Mouse (Mus musculus) stomach, embryonic 16.5 days (tissue): ENCODE results near the gene Gmeb1. TPM values are rescaled to one million over a fixed set of nuclear protein-coding genes. Genes with fewer than 3 reads are reported as not detected.
"Not testable (repeated sequence)": the region's sequence is repeated elsewhere in the genome, so short reads cannot be mapped to it uniquely, and the experiment has no call there.

Experiments used
- ATAC-seq: fragments of 200-750 bp; cut with Nextera tagmentation; 2 replicates; pipeline ENCODE4 v1.8.0; 2017; ENCODE audit warnings: moderate number of reproducible peaks, moderate TSS enrichment; ENCODE audit not compliant: insufficient read depth, low FRiP score
- H3K27ac ChIP-seq: fragments of 300-500 bp; sonication (generic); 2 replicates; pipeline ENCODE4 v1.5.1; 2014; ENCODE audit warnings: low read length
- H3K27me3 ChIP-seq: fragments of 300-500 bp; sonication (generic); 2 replicates; pipeline ENCODE4 v1.6.1; 2014; ENCODE audit warnings: low read length, control low read depth, mixed read lengths; ENCODE audit not compliant: control insufficient read depth, insufficient read depth
- H3K36me3 ChIP-seq: fragments of 300-500 bp; sonication (generic); 2 replicates; pipeline ENCODE4 v1.6.1; 2014; ENCODE audit warnings: low read length; ENCODE audit not compliant: control insufficient read depth, insufficient read depth
- H3K4me1 ChIP-seq: fragments of 300-500 bp; sonication (generic); 2 replicates; pipeline ENCODE4 v1.6.1; 2014; ENCODE audit warnings: low read length, control low read depth, mixed read lengths; ENCODE audit not compliant: control insufficient read depth, insufficient read depth
- H3K4me2 ChIP-seq: fragments of 300-500 bp; sonication (generic); 2 replicates; pipeline ENCODE4 v1.6.1; 2014; ENCODE audit warnings: low read depth, low read length, mixed read lengths
- H3K4me3 ChIP-seq: fragments of 300-500 bp; sonication (generic); replicated peaks from 2 replicates; pipeline ENCODE4 v1.5.1; 2014; ENCODE audit warnings: mild to moderate bottlenecking, low read length
- H3K9ac ChIP-seq: fragments of 300-500 bp; sonication (generic); 2 replicates; pipeline ENCODE4 v1.6.1; 2014; ENCODE audit warnings: low read length
- H3K9me3 ChIP-seq: fragments of 300-500 bp; sonication (generic); replicated peaks from 2 replicates; pipeline ENCODE4 v1.6.1; 2016; ENCODE audit warnings: low read length, control low read depth; ENCODE audit not compliant: control insufficient read depth
- WGBS: fragments of 180-500 bp; shearing (Covaris S2); extraction: QIAGEN DNeasy Blood & Tissue Kit; methylation state at CpG from one replicate; pipeline ENCODE4 v1.1.7; 2014; 5-methylcytosine and 5-hydroxymethylcytosine counted together
- polyA plus RNA-seq: library from polyadenylated mRNA; unstranded; fragments of >200 nt; fragmentation: Nextera tagmentation; extraction: Ambion mirVana; gene quantifications from 2 replicates; pipeline ENCODE4 v1.2.1, GENCODE M21; 2015

The Gmeb1 gene
- polyA plus RNA-seq, 1 experiment from 2014 or later = 25.6 TPM

DNA sequence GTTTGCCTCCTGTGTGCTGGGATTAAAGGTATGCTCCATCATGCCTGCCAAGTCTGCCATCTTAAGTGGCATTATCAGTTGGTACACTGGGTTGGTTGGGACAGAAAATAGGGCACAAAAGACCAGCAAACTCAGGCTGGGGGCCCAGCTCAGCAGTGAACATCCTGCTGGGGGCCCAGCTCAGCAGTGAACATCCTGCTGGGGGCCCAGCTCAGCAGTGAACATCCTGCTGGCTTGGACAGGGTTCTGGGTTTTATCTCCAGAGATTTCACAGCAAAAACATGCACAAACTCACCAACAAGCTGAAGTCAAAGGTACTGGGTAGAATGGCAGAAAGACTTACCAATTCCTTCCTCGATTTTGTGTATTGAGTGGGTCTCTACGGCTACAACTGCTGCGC lies 15.8 kb downstream of the Gmeb1 start:
- ATAC-seq = no peak
- 97% methylated on average over 3 of the region's 3 CpGs for WGBS
- Histone ChIP-seq H3K4me3 (no peak overlapping the region), H3K9ac (no peak overlapping the region), H3K27ac (no peak overlapping the region; the same call in 1 of the 2 replicates), H3K4me1 (no peaks in the 10 kb centered on the region), H3K27me3 (no peaks in the 10 kb centered on the region), H3K36me3 (0 out of 2 replicates have a peak, but pooled peaks cover 22% of the 10 kb centered on the region), H3K4me2 (no peak overlapping the region), H3K9me3 (no peaks in the 10 kb centered on the region)

DNA sequence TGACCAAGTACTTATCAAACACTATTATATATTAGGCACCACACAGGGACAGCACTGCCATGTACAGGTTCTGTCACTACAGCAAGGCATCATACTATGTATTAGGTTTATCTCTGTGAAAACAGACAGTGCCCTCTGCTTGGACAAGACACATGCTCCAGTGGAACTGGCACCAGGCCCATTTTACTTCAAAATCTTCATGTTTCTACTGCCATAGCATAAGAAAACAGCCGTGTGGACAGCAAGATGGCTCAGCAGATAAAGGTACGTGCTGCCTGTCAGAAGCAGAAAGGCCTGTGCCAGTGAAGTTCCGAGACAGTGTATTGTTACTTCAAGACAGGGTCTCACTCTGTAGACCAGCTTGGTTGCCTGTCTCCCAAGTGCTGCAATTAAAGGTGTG lies 20.2 kb downstream of the Gmeb1 start:
- Histone ChIP-seq H3K4me1 (no peaks in the 10 kb centered on the region), H3K4me3 (no peak overlapping the region), H3K27me3 (no peaks in the 10 kb centered on the region), H3K9ac (no peak overlapping the region), H3K4me2 (no peak overlapping the region), H3K36me3 (0 out of 2 replicates have a peak, but pooled peaks cover 20% of the 10 kb centered on the region), H3K9me3 (no peaks in the 10 kb centered on the region), H3K27ac (no peak overlapping the region)
- 76% methylated on average over 3 of the region's 3 CpGs for WGBS
- ATAC-seq = no peak

DNA sequence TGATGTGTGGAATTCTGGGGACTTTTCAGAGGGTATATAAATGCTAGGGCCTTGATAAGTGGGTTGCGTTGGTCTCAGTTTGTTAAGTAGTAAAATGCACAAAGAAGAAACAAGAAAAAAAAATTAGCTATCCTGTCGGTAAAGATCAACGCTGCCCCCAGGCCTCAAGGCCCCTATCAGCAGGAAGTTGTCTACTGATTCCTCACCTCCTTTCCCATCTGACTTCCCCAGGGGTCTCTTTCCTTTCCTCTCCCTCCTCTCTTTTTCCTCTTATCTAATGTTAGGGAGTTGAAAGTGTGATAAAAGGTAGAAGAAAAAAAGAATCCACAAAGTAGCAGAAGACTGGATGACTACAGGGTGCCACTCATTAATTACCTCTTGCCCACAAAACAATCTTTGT lies 21.0 kb downstream of the Gmeb1 start:
- H3K4me3 ChIP-seq = no peak overlapping the region
- 0 out of 2 replicates have a peak, but pooled peaks cover 14% of the 10 kb centered on the region for H3K36me3 ChIP-seq
- no peaks in the 10 kb centered on the region for H3K4me1 ChIP-seq
- H3K27ac ChIP-seq = no peak overlapping the region
- H3K9me3 ChIP-seq = no peaks in the 10 kb centered on the region
- ATAC-seq = no peak
- no peak overlapping the region for H3K9ac ChIP-seq
- H3K4me2 ChIP-seq = no peak overlapping the region
- 93% methylated on average over 3 of the region's 3 CpGs for WGBS
- H3K27me3 ChIP-seq = no peaks in the 10 kb centered on the region

- H3K36me3 ChIP-seq = peaks cover 17% of the 10 kb centered on the region; the same call in 1 of the 2 replicates
Observed at GRCm38 (mm10) chr4:132238356-132238755, 23.0 kb downstream of the Gmeb1 start.

DNA sequence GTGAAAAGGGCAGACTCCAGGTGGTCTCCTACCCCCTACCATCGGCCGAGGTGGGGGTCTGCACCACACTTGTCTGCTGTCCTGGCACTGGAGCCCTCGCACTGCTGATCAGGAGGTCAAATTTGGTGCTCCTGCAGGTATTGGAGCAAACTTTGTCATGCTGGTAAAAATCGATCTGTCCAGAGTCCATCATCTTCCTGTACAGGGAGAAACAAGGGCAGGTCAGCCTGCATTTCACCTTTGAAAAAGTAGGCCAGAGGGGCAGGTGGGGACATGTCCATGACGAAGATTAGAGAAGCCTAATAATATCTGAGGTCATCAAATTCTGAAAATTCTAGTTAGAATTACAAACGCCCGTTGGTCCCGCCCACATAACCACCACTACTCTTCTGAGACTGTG lies 26.7 kb downstream of the Gmeb1 start:
- H3K27me3 ChIP-seq = no peaks in the 10 kb centered on the region
- H3K9ac ChIP-seq = no peak overlapping the region
- H3K4me3 ChIP-seq = no peak overlapping the region
- no peak overlapping the region for H3K27ac ChIP-seq
- peaks cover 22% of the 10 kb centered on the region for H3K36me3 ChIP-seq
- no peaks in the 10 kb centered on the region for H3K4me1 ChIP-seq
- WGBS = 90% methylated on average over 8 of the region's 8 CpGs
- ATAC-seq = no peak
- H3K4me2 ChIP-seq = no peak overlapping the region
- no peaks in the 10 kb centered on the region for H3K9me3 ChIP-seq

More at GRCm38 (mm10) chr4:132238356-132238755, 23.0 kb downstream of the Gmeb1 start:
- Histone ChIP-seq H3K4me1 (no peaks in the 10 kb centered on the region), H3K9ac (no peak overlapping the region), H3K4me2 (no peak overlapping the region), H3K4me3 (no peak overlapping the region), H3K27me3 (no peaks in the 10 kb centered on the region), H3K9me3 (no peaks in the 10 kb centered on the region), H3K27ac (no peak overlapping the region)
- ATAC-seq = no peak
- WGBS = 88% methylated on average over 4 of the region's 4 CpGs

DNA sequence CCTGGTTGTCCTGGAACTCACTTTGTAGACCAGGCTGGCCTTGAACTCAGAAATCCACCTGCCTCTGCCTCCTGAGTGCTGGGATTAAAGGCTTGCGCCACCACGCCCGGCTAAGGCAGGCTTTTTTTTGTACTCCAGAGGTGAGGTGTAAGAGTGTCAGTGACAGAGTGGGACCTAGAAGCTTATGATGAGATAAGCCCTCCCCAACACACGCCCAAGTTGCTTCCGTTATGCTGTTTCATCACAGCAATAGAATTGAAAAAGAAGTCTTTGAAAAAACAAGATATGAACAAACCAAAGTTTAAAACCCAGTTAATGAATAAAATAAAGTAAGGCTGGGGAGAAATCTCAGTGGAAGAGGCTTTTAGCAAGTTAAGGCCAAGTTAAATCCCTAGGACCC lies 31.0 kb downstream of the Gmeb1 start:
- Histone ChIP-seq H3K27ac (no peak overlapping the region), H3K4me2 (no peak overlapping the region), H3K9ac (no peak overlapping the region), H3K4me1 (no peaks in the 10 kb centered on the region), H3K4me3 (no peak overlapping the region), H3K27me3 (no peaks in the 10 kb centered on the region), H3K36me3 (peaks cover 27% of the 10 kb centered on the region), H3K9me3 (no peaks in the 10 kb centered on the region)
- ATAC-seq = no peak
- WGBS = 90% methylated on average over 5 of the region's 5 CpGs

GRCm38 (mm10) chr4:132222001-132222400 lies 39.4 kb downstream of the Gmeb1 start:
- not testable (repeated sequence) for H3K4me1 ChIP-seq, ATAC-seq, H3K36me3 ChIP-seq, H3K4me2 ChIP-seq, H3K4me3 ChIP-seq, H3K27me3 ChIP-seq, H3K27ac ChIP-seq, H3K9me3 ChIP-seq, H3K9ac ChIP-seq
- 90% methylated on average over 5 of the region's 5 CpGs for WGBS

- not testable (repeated sequence) for H3K4me1 ChIP-seq, H3K27me3 ChIP-seq, H3K4me2 ChIP-seq, H3K36me3 ChIP-seq, H3K9me3 ChIP-seq, H3K27ac ChIP-seq, H3K9ac ChIP-seq, ATAC-seq, H3K4me3 ChIP-seq
- 79% methylated on average over 6 of the region's 6 CpGs for WGBS
Observed at GRCm38 (mm10) chr4:132218439-132218838, 43.0 kb downstream of the Gmeb1 start.

GRCm38 (mm10) chr4:132217781-132218180 lies 43.6 kb downstream of the Gmeb1 start:
- Histone ChIP-seq H3K4me1 (no peaks in the 10 kb centered on the region), H3K27me3 (no peaks in the 10 kb centered on the region), H3K9me3 (no peaks in the 10 kb centered on the region), H3K36me3 (no peaks in the 10 kb centered on the region), H3K27ac (no peak overlapping the region), H3K9ac (no peak overlapping the region), H3K4me2 (no peak overlapping the region), H3K4me3 (no peak overlapping the region)
- no peak for ATAC-seq
- WGBS = 69% methylated on average over 2 of the region's 2 CpGs

DNA sequence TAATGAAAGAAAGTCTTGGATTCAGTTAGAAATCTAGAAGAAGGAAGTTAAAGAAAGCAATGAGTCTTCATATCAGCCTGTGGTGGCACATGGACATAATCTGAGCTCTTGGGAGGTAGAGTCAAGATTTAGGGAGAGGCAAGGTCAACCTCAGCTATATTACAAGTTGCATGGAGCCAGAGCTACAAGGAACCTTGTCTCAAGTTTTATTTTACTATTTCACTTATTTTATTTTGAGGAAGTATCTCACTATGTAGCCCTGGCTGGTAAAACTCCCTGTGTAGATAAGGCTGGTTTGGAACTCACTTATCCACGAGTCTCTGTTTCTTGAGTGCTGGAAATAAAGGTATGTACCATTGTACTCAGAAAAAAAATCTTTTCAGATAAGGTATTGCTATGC lies 44.8 kb downstream of the Gmeb1 start:
- H3K36me3 ChIP-seq = no peaks in the 10 kb centered on the region
- no peak for ATAC-seq
- WGBS = 48% methylated on average over 1 of the region's 1 CpGs

More for the DNA sequence above, 44.8 kb downstream of the Gmeb1 start:
- Histone ChIP-seq H3K4me2 (no peak overlapping the region), H3K9me3 (no peaks in the 10 kb centered on the region), H3K27me3 (no peaks in the 10 kb centered on the region), H3K9ac (no peak overlapping the region), H3K27ac (no peak overlapping the region), H3K4me3 (no peak overlapping the region), H3K4me1 (peaks cover 4% of the 10 kb centered on the region; the same call in 1 of the 2 replicates)
